Mouse (Mus musculus): ENCODE results near the gene Dnah6. TPM values are rescaled to one million over a fixed set of nuclear protein-coding genes. Genes with fewer than 3 reads are reported as not detected.

Dnah6 gene
- polyA plus RNA-seq, 1 experiment from 2014 or later: 0.01 TPM

GRCm38 (mm10) chr6:73234302-73234900, 12.9 kb upstream of the Dnah6 start:
- Histone ChIP-seq H3K4me2 (no peak overlapping the region), H3K9ac (ENCODE audit: low read depth, low read length) (no peak overlapping the region), H3K36me3 (ENCODE audit: control insufficient read depth, insufficient read depth, low read length) (no peaks in the 10 kb centered on the region), H3K9me3 (ENCODE audit: control insufficient read depth, low read length) (no peaks in the 10 kb centered on the region), H3K4me1 (replicated peaks; ENCODE audit: control insufficient read depth, insufficient read depth, low read length) (no peaks in the 10 kb centered on the region), H3K4me3 (ENCODE audit: low read depth, low read length) (no peak overlapping the region), H3K27ac (ENCODE audit: low read depth, low read length) (no peak overlapping the region), H3K27me3 (replicated peaks; ENCODE audit: control insufficient read depth, insufficient read depth, low read length) (no peaks in the 10 kb centered on the region)
- ATAC-seq (replicated peaks; ENCODE audit: low FRiP score) (no peak), DNase-seq (ENCODE audit: low spot score) (no peak)
- WGBS: 90% methylated on average over 6 of the region's 6 CpGs

GRCm38 (mm10) chr6:73233202-73233726, 11.8 kb upstream of the Dnah6 start:
- no peak overlapping the region for H3K9ac ChIP-seq (ENCODE audit: low read depth, low read length)
- H3K4me3 ChIP-seq (ENCODE audit: low read depth, low read length): no peak overlapping the region
- H3K9me3 ChIP-seq (ENCODE audit: control insufficient read depth, low read length): no peaks in the 10 kb centered on the region
- H3K27me3 ChIP-seq (replicated peaks; ENCODE audit: control insufficient read depth, insufficient read depth, low read length): no peaks in the 10 kb centered on the region
- no peaks in the 10 kb centered on the region for H3K4me1 ChIP-seq (replicated peaks; ENCODE audit: control insufficient read depth, insufficient read depth, low read length)
- H3K4me2 ChIP-seq: no peak overlapping the region
- H3K27ac ChIP-seq (ENCODE audit: low read depth, low read length): no peak overlapping the region
- DNase-seq (ENCODE audit: low spot score) (no peak), ATAC-seq (replicated peaks; ENCODE audit: low FRiP score) (peak; percentile 53; the same call in 1 of the 2 replicates)
- no peaks in the 10 kb centered on the region for H3K36me3 ChIP-seq (ENCODE audit: control insufficient read depth, insufficient read depth, low read length)
- WGBS: 60% methylated on average over 6 of the region's 6 CpGs

GRCm38 (mm10) chr6:73232152-73232584, 10.7 kb upstream of the Dnah6 start:
- WGBS: 75% methylated on average over 12 of the region's 12 CpGs
- Histone ChIP-seq H3K27me3 (replicated peaks; ENCODE audit: control insufficient read depth, insufficient read depth, low read length) (no peaks in the 10 kb centered on the region), H3K36me3 (ENCODE audit: control insufficient read depth, insufficient read depth, low read length) (no peaks in the 10 kb centered on the region), H3K4me2 (peak overlapping the region; percentile 7; the same call in 1 of the 2 replicates), H3K4me1 (replicated peaks; ENCODE audit: control insufficient read depth, insufficient read depth, low read length) (no peaks in the 10 kb centered on the region), H3K9ac (ENCODE audit: low read depth, low read length) (no peak overlapping the region), H3K4me3 (ENCODE audit: low read depth, low read length) (no peak overlapping the region), H3K9me3 (ENCODE audit: control insufficient read depth, low read length) (no peaks in the 10 kb centered on the region), H3K27ac (ENCODE audit: low read depth, low read length) (no peak overlapping the region)
- DNase-seq (ENCODE audit: low spot score) (no peak), ATAC-seq (replicated peaks; ENCODE audit: low FRiP score) (peak; percentile 59)

- no peak overlapping the region for H3K4me2 ChIP-seq
- H3K27ac ChIP-seq (ENCODE audit: low read depth, low read length): no peak overlapping the region
- no peak overlapping the region for H3K4me3 ChIP-seq (ENCODE audit: low read depth, low read length)
- H3K36me3 ChIP-seq (ENCODE audit: control insufficient read depth, insufficient read depth, low read length): no peaks in the 10 kb centered on the region
- no peaks in the 10 kb centered on the region for H3K4me1 ChIP-seq (replicated peaks; ENCODE audit: control insufficient read depth, insufficient read depth, low read length)
- no peaks in the 10 kb centered on the region for H3K27me3 ChIP-seq (replicated peaks; ENCODE audit: control insufficient read depth, insufficient read depth, low read length)
- H3K9ac ChIP-seq (ENCODE audit: low read depth, low read length): no peak overlapping the region
- H3K9me3 ChIP-seq (ENCODE audit: control insufficient read depth, low read length): no peaks in the 10 kb centered on the region
- ATAC-seq (replicated peaks; ENCODE audit: low FRiP score) (no peak), DNase-seq (ENCODE audit: low spot score) (no peak)
- 70% methylated on average over 3 of the region's 3 CpGs for WGBS
Observed at GRCm38 (mm10) chr6:73228881-73229280, 7.4 kb upstream of the Dnah6 start.

GRCm38 (mm10) chr6:73228408-73228807, 7.0 kb upstream of the Dnah6 start:
- Histone ChIP-seq H3K36me3 (ENCODE audit: control insufficient read depth, insufficient read depth, low read length) (no peaks in the 10 kb centered on the region), H3K27me3 (replicated peaks; ENCODE audit: control insufficient read depth, insufficient read depth, low read length) (no peaks in the 10 kb centered on the region), H3K4me3 (ENCODE audit: low read depth, low read length) (no peak overlapping the region), H3K4me2 (no peak overlapping the region), H3K9ac (ENCODE audit: low read depth, low read length) (no peak overlapping the region), H3K4me1 (replicated peaks; ENCODE audit: control insufficient read depth, insufficient read depth, low read length) (no peaks in the 10 kb centered on the region), H3K9me3 (ENCODE audit: control insufficient read depth, low read length) (no peaks in the 10 kb centered on the region), H3K27ac (ENCODE audit: low read depth, low read length) (no peak overlapping the region)
- DNase-seq (ENCODE audit: low spot score): no peak
- 23% methylated on average over 4 of the region's 4 CpGs for WGBS
- ATAC-seq (replicated peaks; ENCODE audit: low FRiP score): no peak

- 35% methylated on average over 10 of the region's 10 CpGs for WGBS
- no peaks in the 10 kb centered on the region for H3K36me3 ChIP-seq (ENCODE audit: control insufficient read depth, insufficient read depth, low read length)
- DNase-seq (ENCODE audit: low spot score): no peak
Observed at GRCm38 (mm10) chr6:73227376-73228158, 6.1 kb upstream of the Dnah6 start.

GRCm38 (mm10) chr6:73222841-73223526, 1.5 kb upstream of the Dnah6 start:
- Histone ChIP-seq H3K4me2 (peak overlapping the region; percentile 29; the same call in 1 of the 2 replicates), H3K27me3 (replicated peaks; ENCODE audit: control insufficient read depth, insufficient read depth, low read length) (no peaks in the 10 kb centered on the region), H3K4me1 (replicated peaks; ENCODE audit: control insufficient read depth, insufficient read depth, low read length) (0 out of 2 replicates have a peak, but pooled peaks cover 2% of the 10 kb centered on the region), H3K9me3 (ENCODE audit: control insufficient read depth, low read length) (no peaks in the 10 kb centered on the region), H3K27ac (ENCODE audit: low read depth, low read length) (no peak overlapping the region), H3K9ac (ENCODE audit: low read depth, low read length) (no peak overlapping the region), H3K36me3 (ENCODE audit: control insufficient read depth, insufficient read depth, low read length) (no peaks in the 10 kb centered on the region), H3K4me3 (ENCODE audit: low read depth, low read length) (no peak overlapping the region)
- DNase-seq (ENCODE audit: low spot score): no peak
- 36% methylated on average over 10 of the region's 10 CpGs for WGBS
- no peak for ATAC-seq (replicated peaks; ENCODE audit: low FRiP score)

More at GRCm38 (mm10) chr6:73227376-73228158, 6.1 kb upstream of the Dnah6 start:
- Histone ChIP-seq H3K27me3 (replicated peaks; ENCODE audit: control insufficient read depth, insufficient read depth, low read length) (no peaks in the 10 kb centered on the region), H3K9me3 (ENCODE audit: control insufficient read depth, low read length) (no peaks in the 10 kb centered on the region), H3K4me2 (no peak overlapping the region), H3K4me1 (replicated peaks; ENCODE audit: control insufficient read depth, insufficient read depth, low read length) (no peaks in the 10 kb centered on the region), H3K4me3 (ENCODE audit: low read depth, low read length) (no peak overlapping the region), H3K27ac (ENCODE audit: low read depth, low read length) (no peak overlapping the region), H3K9ac (ENCODE audit: low read depth, low read length) (no peak overlapping the region)
- no peak for ATAC-seq (replicated peaks; ENCODE audit: low FRiP score)

- H3K4me1 ChIP-seq (replicated peaks; ENCODE audit: control insufficient read depth, insufficient read depth, low read length): 0 out of 2 replicates have a peak, but pooled peaks cover 2% of the 10 kb centered on the region
- WGBS: 43% methylated on average over 23 of the region's 23 CpGs
- no peaks in the 10 kb centered on the region for H3K9me3 ChIP-seq (ENCODE audit: control insufficient read depth, low read length)
- DNase-seq (ENCODE audit: low spot score): no peak
- H3K27ac ChIP-seq (ENCODE audit: low read depth, low read length): no peak overlapping the region
- peak overlapping the region; percentile 46 for H3K4me3 ChIP-seq (ENCODE audit: low read depth, low read length)
- peak overlapping the region; percentile 74 for H3K4me2 ChIP-seq
- H3K36me3 ChIP-seq (ENCODE audit: control insufficient read depth, insufficient read depth, low read length): no peaks in the 10 kb centered on the region
- H3K9ac ChIP-seq (ENCODE audit: low read depth, low read length): no peak overlapping the region
- peak; percentile 80 for ATAC-seq (replicated peaks; ENCODE audit: low FRiP score)
- no peaks in the 10 kb centered on the region for H3K27me3 ChIP-seq (replicated peaks; ENCODE audit: control insufficient read depth, insufficient read depth, low read length)
Observed at GRCm38 (mm10) chr6:73221958-73222735, 696 bp upstream of the Dnah6 start.
